Mouse (Mus musculus): ENCODE data around the gene Pdcl2. TPM values are rescaled to one million over a fixed set of nuclear protein-coding genes. Genes with fewer than 3 reads are reported as not detected.

Gene Pdcl2
- total RNA-seq, 1 experiment, result 2.0 TPM

DNA sequence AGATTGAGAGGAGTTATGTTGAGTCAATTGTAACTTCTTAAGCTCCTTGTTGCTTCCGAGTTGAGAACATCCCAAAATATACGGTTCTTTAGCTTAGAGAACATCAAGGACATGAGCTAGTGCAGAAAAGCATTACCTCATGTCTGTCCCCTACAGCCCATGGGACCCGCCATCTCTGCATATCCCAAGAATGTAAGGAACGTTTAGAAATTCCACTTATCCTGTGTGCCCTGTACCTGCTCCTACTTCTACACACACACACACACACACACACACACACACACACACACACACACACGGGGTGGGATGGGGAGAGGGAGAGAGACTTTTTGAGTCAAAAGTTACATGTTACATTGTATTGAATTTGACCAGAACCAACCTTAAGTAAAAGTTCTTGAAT, 20.6 kb upstream of the Pdcl2 start:
- Histone ChIP-seq H3K4me1 (ENCODE audit: control insufficient read depth in 2 of 2, insufficient read depth in 2 of 2, low read length in 2 of 2, poor library complexity in 1 of 2) (no peaks in the 10 kb centered on the region), H3K36me3 (ENCODE audit: control insufficient read depth, insufficient read depth, low read length, poor library complexity, severe bottlenecking) (no peaks in the 10 kb centered on the region), H3K4me3 (ENCODE audit: insufficient read depth in 1 of 2, low read depth in 1 of 2, low read length in 2 of 2, poor library complexity in 1 of 2, severe bottlenecking in 1 of 2) (no peak overlapping the region), H3K27ac (ENCODE audit: insufficient read depth, low read depth, low read length, poor library complexity, severe bottlenecking) (no peak overlapping the region), H3K9ac (ENCODE audit: insufficient read depth, low read depth, low read length, poor library complexity, severe bottlenecking) (no peak overlapping the region), H3K9me3 (ENCODE audit: control insufficient read depth, insufficient read depth, low read depth, low read length) (no peaks in the 10 kb centered on the region)
- no peak for DNase-seq (ENCODE audit: low read depth, low spot score)
- TF ChIP-seq ZC3H11A (IDR thresholded peaks at IDR 0.05; ENCODE audit: borderline replicate concordance, low read depth, low read length), result no peak
- TF ChIP-seq CHD2 (IDR thresholded peaks at IDR 0.05; ENCODE audit: low read depth, low read length), result no peak
- in situ Hi-C loops (cut with MboI; ENCODE audit: low sequenced_read_pairs in 2 of 2, unreplicated experiment in 2 of 2), result no loop called here

DNA sequence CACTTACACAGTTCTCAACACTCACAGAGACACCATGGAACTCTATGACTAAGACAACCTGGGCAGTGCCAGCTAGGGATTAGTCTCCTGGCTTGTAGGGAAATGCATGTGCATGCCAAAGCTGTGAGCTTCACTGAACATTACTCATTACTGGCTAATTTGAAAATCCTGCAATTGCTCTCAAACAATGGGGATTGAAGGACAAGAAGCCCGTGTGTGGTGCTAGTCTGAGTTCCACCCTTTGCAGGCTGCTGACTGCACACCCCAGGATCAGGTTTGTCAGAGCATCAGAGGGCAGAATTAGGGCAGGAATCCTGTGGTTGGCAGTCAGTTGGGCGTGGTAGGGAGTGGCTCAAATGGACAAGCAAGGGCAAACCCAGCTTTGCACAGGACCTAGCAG, 15.2 kb upstream of the Pdcl2 start:
- Histone ChIP-seq H3K9me3 (ENCODE audit: control insufficient read depth, insufficient read depth, low read depth, low read length) (no peaks in the 10 kb centered on the region), H3K27ac (ENCODE audit: insufficient read depth, low read depth, low read length, poor library complexity, severe bottlenecking) (no peak overlapping the region), H3K4me3 (ENCODE audit: insufficient read depth in 1 of 2, low read depth in 1 of 2, low read length in 2 of 2, poor library complexity in 1 of 2, severe bottlenecking in 1 of 2) (no peak overlapping the region), H3K36me3 (ENCODE audit: control insufficient read depth, insufficient read depth, low read length, poor library complexity, severe bottlenecking) (no peaks in the 10 kb centered on the region), H3K4me1 (ENCODE audit: control insufficient read depth in 2 of 2, insufficient read depth in 2 of 2, low read length in 2 of 2, poor library complexity in 1 of 2) (peaks cover 0 to 2% of the 10 kb centered on the region in 2 experiments; a peak in 1 of 4 replicates), H3K9ac (ENCODE audit: insufficient read depth, low read depth, low read length, poor library complexity, severe bottlenecking) (no peak overlapping the region)
- DNase-seq (ENCODE audit: low read depth, low spot score), result no peak
- in situ Hi-C loops (cut with MboI; ENCODE audit: low sequenced_read_pairs in 2 of 2, unreplicated experiment in 2 of 2), result no loop called here
- TF ChIP-seq ZC3H11A (IDR thresholded peaks at IDR 0.05; ENCODE audit: borderline replicate concordance, low read depth, low read length) (no peak), CHD2 (IDR thresholded peaks at IDR 0.05; ENCODE audit: low read depth, low read length) (no peak), HCFC1 (IDR thresholded peaks at IDR 0.05; ENCODE audit: borderline replicate concordance, insufficient read depth, low read length) (no peak), MAFK (IDR thresholded peaks at IDR 0.05; ENCODE audit: insufficient read depth, low read depth, low read length) (no peak), ZNF384 (IDR thresholded peaks at IDR 0.05; ENCODE audit: low read depth, low read length) (no peak)

DNA sequence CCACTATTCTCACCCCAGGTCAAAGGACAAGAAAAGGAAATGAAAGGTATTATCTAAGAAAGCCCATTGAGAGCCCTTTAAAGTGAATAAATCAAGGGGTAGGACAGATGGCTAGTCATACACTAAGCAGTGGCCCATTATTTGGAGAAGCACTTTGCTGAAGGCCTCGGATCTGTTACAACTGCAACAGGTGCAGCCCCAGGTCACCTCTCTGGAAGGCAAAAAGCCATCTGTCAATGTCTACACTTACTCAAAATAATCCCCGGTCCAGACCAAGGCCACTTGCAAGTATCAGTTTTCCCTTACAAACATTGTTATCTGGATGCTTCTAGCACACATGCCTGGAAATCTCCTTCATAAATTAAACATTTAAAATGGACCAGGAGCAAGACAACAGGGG, 10.0 kb upstream of the Pdcl2 start:
- Histone ChIP-seq H3K27ac (ENCODE audit: insufficient read depth, low read depth, low read length, poor library complexity, severe bottlenecking) (no peak overlapping the region), H3K9ac (ENCODE audit: insufficient read depth, low read depth, low read length, poor library complexity, severe bottlenecking) (no peak overlapping the region), H3K9me3 (ENCODE audit: control insufficient read depth, insufficient read depth, low read depth, low read length) (no peaks in the 10 kb centered on the region), H3K4me3 (ENCODE audit: insufficient read depth in 1 of 2, low read depth in 1 of 2, low read length in 2 of 2, poor library complexity in 1 of 2, severe bottlenecking in 1 of 2) (no peak overlapping the region), H3K4me1 (ENCODE audit: control insufficient read depth in 2 of 2, insufficient read depth in 2 of 2, low read length in 2 of 2, poor library complexity in 1 of 2) (no peaks in the 10 kb centered on the region), H3K36me3 (ENCODE audit: control insufficient read depth, insufficient read depth, low read length, poor library complexity, severe bottlenecking) (no peaks in the 10 kb centered on the region)
- in situ Hi-C loops (cut with MboI; ENCODE audit: low sequenced_read_pairs in 2 of 2, unreplicated experiment in 2 of 2), result no loop called here
- TF ChIP-seq ZNF384 (IDR thresholded peaks at IDR 0.05; ENCODE audit: low read depth, low read length) (no peak), ZC3H11A (IDR thresholded peaks at IDR 0.05; ENCODE audit: borderline replicate concordance, low read depth, low read length) (no peak), MAFK (IDR thresholded peaks at IDR 0.05; ENCODE audit: insufficient read depth, low read depth, low read length) (no peak), CHD2 (IDR thresholded peaks at IDR 0.05; ENCODE audit: low read depth, low read length) (no peak), HCFC1 (IDR thresholded peaks at IDR 0.05; ENCODE audit: borderline replicate concordance, insufficient read depth, low read length) (no peak)
- no peak for DNase-seq (ENCODE audit: low read depth, low spot score)

DNA sequence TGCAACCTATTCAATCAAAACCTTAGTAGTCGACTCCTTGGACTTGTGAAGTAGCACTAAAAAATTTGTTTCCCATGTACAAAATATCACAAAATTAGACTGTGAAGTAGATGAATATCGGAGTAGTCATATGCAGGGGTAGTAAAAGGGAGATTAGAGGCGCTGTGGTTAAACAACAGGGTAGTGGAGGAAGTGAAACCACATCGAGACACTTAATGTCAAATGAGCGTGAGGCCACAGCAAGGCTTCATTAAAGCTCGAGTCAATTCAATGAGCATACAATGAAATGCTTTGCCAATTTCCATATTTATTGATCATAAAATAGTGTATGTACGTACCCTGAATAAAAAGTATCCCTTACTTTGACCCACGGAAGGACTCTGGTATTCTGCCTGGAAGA, 6.1 kb upstream of the Pdcl2 start:
- H3K27ac ChIP-seq (ENCODE audit: insufficient read depth, low read depth, low read length, poor library complexity, severe bottlenecking), result no peak overlapping the region
- no peaks in the 10 kb centered on the region for H3K9me3 ChIP-seq (ENCODE audit: control insufficient read depth, insufficient read depth, low read depth, low read length)
- TF ChIP-seq MAFK (IDR thresholded peaks at IDR 0.05; ENCODE audit: insufficient read depth, low read depth, low read length) (no peak), ZC3H11A (IDR thresholded peaks at IDR 0.05; ENCODE audit: borderline replicate concordance, low read depth, low read length) (no peak), HCFC1 (IDR thresholded peaks at IDR 0.05; ENCODE audit: borderline replicate concordance, insufficient read depth, low read length) (no peak), ZNF384 (IDR thresholded peaks at IDR 0.05; ENCODE audit: low read depth, low read length) (no peak), CHD2 (IDR thresholded peaks at IDR 0.05; ENCODE audit: low read depth, low read length) (no peak)
- in situ Hi-C loops (cut with MboI; ENCODE audit: low sequenced_read_pairs in 2 of 2, unreplicated experiment in 2 of 2), result no loop called here
- no peaks in the 10 kb centered on the region for H3K36me3 ChIP-seq (ENCODE audit: control insufficient read depth, insufficient read depth, low read length, poor library complexity, severe bottlenecking)
- no peaks in the 10 kb centered on the region; a peak in 1 of 4 replicates for H3K4me1 ChIP-seq (ENCODE audit: control insufficient read depth in 2 of 2, insufficient read depth in 2 of 2, low read length in 2 of 2, poor library complexity in 1 of 2)
- H3K9ac ChIP-seq (ENCODE audit: insufficient read depth, low read depth, low read length, poor library complexity, severe bottlenecking), result no peak overlapping the region
- DNase-seq (ENCODE audit: low read depth, low spot score), result no peak
- no peak overlapping the region for H3K4me3 ChIP-seq (ENCODE audit: insufficient read depth in 1 of 2, low read depth in 1 of 2, low read length in 2 of 2, poor library complexity in 1 of 2, severe bottlenecking in 1 of 2)

DNA sequence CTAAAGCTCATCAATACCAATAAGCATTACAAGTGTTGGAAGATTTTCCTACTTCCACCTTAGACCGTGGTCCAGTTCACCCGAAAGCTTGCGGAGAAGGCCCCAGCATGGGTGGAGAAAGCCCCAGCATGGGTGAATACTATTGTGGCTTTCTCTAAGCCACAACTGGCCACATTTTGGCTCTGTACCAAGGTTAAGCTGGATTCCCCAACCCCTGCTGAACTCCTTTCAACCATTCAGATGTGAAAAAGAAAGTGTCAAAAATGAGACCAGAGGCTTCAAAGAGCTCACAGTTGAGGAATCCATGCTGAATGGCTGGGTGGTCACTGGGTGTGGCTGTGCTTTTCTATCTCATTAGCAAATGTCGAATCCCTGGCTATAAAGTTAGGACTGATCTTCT, 2.9 kb upstream of the Pdcl2 start:
- Histone ChIP-seq H3K4me3 (ENCODE audit: insufficient read depth in 1 of 2, low read depth in 1 of 2, low read length in 2 of 2, poor library complexity in 1 of 2, severe bottlenecking in 1 of 2) (no peak overlapping the region), H3K4me1 (ENCODE audit: control insufficient read depth in 2 of 2, insufficient read depth in 2 of 2, low read length in 2 of 2, poor library complexity in 1 of 2) (peaks cover 0 to 2% of the 10 kb centered on the region in 2 experiments; a peak in 3 of 4 replicates), H3K36me3 (ENCODE audit: control insufficient read depth, insufficient read depth, low read length, poor library complexity, severe bottlenecking) (no peaks in the 10 kb centered on the region), H3K27ac (ENCODE audit: insufficient read depth, low read depth, low read length, poor library complexity, severe bottlenecking) (no peak overlapping the region), H3K9ac (ENCODE audit: insufficient read depth, low read depth, low read length, poor library complexity, severe bottlenecking) (no peak overlapping the region), H3K9me3 (ENCODE audit: control insufficient read depth, insufficient read depth, low read depth, low read length) (no peaks in the 10 kb centered on the region)
- no peak for DNase-seq (ENCODE audit: low read depth, low spot score)
- in situ Hi-C loops (cut with MboI; ENCODE audit: low sequenced_read_pairs in 2 of 2, unreplicated experiment in 2 of 2), result no loop called here
- TF ChIP-seq MAFK (IDR thresholded peaks at IDR 0.05; ENCODE audit: insufficient read depth, low read depth, low read length), result no peak
- TF ChIP-seq CHD2 (IDR thresholded peaks at IDR 0.05; ENCODE audit: low read depth, low read length), result no peak
- TF ChIP-seq ZC3H11A (IDR thresholded peaks at IDR 0.05; ENCODE audit: borderline replicate concordance, low read depth, low read length), result no peak
- no peak for TF ChIP-seq ZNF384 (IDR thresholded peaks at IDR 0.05; ENCODE audit: low read depth, low read length)
- no peak for TF ChIP-seq HCFC1 (IDR thresholded peaks at IDR 0.05; ENCODE audit: borderline replicate concordance, insufficient read depth, low read length)

Measured in ES-E14 (cell line).